Mouse (Mus musculus) C2C12 (cell line): ENCODE data around the gene Sox1.

Experiments used
- CEBPB ChIP-seq: IDR thresholded peaks from one replicate; pipeline ENCODE4 v1.6.1; 2011; ENCODE audit warnings: low read depth, mild to moderate bottlenecking, control low read depth, moderate library complexity
- CTCF ChIP-seq: IDR thresholded peaks from one replicate; pipeline ENCODE4 v1.5.1; 2011; ENCODE audit not compliant: control insufficient read depth, insufficient read depth, insufficient read length
- FOSL1 ChIP-seq: IDR thresholded peaks from one replicate; pipeline ENCODE4 v1.8.0; 2011; ENCODE audit warnings: mild to moderate bottlenecking, low read length; ENCODE audit not compliant: poor library complexity, insufficient read depth, severe bottlenecking
- MAX ChIP-seq: IDR thresholded peaks from one replicate; pipeline ENCODE4 v1.6.1; 2011; ENCODE audit warnings: mild to moderate bottlenecking, control low read depth
- MYOD1 ChIP-seq: IDR thresholded peaks from one replicate; pipeline ENCODE4 v1.6.1; 2011; ENCODE audit warnings: low read depth; ENCODE audit not compliant: control insufficient read depth, insufficient read length
- MYOG ChIP-seq: IDR thresholded peaks from one replicate; pipeline ENCODE4 v1.6.1; 2011; ENCODE audit not compliant: control insufficient read depth, insufficient read length; ENCODE audit errors: extremely low read depth
- USF1 ChIP-seq: IDR thresholded peaks from one replicate; pipeline ENCODE4 v1.6.1; 2011; ENCODE audit warnings: low read depth, mild to moderate bottlenecking, control low read depth, moderate library complexity

DNA sequence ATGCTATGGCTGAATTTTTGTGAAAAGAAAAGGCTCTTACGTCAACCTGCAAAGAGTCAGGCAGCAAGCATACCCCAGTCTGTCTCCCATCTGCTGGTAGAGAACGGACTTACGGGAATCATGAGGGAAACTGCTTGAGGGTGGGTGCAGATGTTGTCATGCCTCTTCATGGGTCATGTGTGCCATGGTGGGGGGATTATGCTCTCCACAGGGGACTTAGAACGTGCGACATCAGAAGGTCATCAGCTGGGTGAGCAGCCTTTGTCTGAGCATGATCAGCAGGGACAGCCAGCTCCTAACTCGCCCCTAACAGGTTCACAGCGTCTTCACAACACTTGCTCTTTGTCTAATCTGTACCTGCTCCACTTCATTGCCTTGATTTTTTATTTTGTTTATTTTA, 26.9 kb upstream of the Sox1 start:
- TF ChIP-seq MYOG (no peak), CTCF (no peak), USF1 (no peak), CEBPB (no peak), FOSL1 (no peak), MYOD1 (no peak), MAX (no peak)
